Mouse (Mus musculus): Measurements from ENCODE around the gene Slc36a2. TPM values are rescaled to one million over a fixed set of nuclear protein-coding genes. Genes with fewer than 3 reads are reported as not detected.

Gene Slc36a2
- polyA plus RNA-seq, 1 experiment from 2014 or later, result not detected

DNA sequence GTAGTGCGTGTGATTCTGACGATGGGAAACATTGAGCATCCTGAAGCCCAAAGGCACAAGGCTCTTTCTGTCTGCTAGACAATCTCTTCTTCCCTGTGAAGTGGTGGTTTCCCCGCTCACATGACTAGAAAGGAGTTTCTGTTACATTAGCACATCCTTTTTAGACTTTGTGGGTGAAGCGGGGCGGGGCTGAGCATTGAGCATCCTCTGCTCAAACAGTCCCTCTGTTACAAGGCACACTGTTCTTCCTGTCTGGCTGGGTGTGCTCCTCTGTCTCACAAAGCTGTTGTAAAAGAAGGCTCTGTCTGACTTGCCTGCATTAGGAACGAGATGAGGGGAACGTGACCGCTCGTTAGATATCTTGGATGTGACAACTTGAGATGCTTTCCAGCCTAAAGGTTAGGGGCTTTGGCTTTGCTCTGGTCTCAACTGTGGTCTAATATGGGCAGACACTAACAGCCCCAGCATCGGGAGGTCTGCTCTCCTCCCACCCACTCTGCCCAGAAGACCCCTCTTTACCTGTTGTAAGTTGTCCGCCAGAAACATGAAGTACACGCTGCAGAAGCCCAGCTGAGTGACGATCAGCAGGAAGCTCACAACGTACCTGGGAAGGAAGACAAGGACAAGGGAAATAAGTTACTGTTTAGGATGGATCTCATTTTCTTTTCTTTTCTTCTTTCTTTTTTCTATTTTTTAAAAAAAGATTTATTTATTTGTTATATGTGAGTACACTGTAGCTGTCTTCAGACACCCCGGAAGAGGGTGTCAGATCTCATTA, 47.9 kb downstream of the Slc36a2 start:
- no peak overlapping the region for H3K9ac ChIP-seq (ENCODE audit: low read depth, low read length)
- 76% methylated on average over 15 of the region's 15 CpGs for WGBS
- H3K9me3 ChIP-seq (ENCODE audit: control insufficient read depth), result no peaks in the 10 kb centered on the region
- no peaks in the 10 kb centered on the region for H3K36me3 ChIP-seq (ENCODE audit: control insufficient read depth, insufficient read depth)
- no peak for TF ChIP-seq CTCF (IDR thresholded peaks at IDR 0.05; ENCODE audit: low read depth)
- no peak for ATAC-seq
- H3K4me1 ChIP-seq (replicated peaks; ENCODE audit: control insufficient read depth, insufficient read depth, low read length), result no peaks in the 10 kb centered on the region
- H3K4me3 ChIP-seq (ENCODE audit: low read depth, low read length), result no peak overlapping the region
- no peak overlapping the region for H3K27ac ChIP-seq (ENCODE audit: low read depth, low read length)
- no peaks in the 10 kb centered on the region for H3K27me3 ChIP-seq (replicated peaks; ENCODE audit: control insufficient read depth, insufficient read depth, low read length)
- H3K4me2 ChIP-seq (replicated peaks; ENCODE audit: low read depth), result no peak overlapping the region

DNA sequence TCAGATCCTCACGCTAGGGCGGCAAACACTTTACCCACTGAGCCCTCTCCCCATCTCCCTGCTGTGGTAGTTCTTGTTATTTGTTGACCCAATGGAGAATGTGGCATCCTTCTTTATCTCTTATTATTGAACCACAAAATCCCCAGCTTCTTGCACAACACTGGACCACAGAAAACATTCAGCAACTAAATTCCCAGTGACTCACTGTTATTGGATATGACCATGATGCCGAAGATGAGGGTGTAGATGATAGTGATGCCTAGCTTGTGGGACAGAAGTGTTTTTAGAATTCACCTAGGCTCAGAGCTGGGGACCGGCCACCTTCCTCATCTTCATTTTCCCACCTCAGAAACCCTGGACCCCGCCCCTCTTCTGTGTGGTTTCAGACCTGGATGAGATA, 50.0 kb downstream of the Slc36a2 start:
- no peak overlapping the region for H3K27ac ChIP-seq (ENCODE audit: low read depth, low read length)
- H3K4me3 ChIP-seq (ENCODE audit: low read depth, low read length), result no peak overlapping the region
- H3K9me3 ChIP-seq (ENCODE audit: control insufficient read depth), result no peaks in the 10 kb centered on the region
- no peaks in the 10 kb centered on the region for H3K27me3 ChIP-seq (replicated peaks; ENCODE audit: control insufficient read depth, insufficient read depth, low read length)
- WGBS, result 90% methylated on average over 5 of the region's 5 CpGs
- no peak for ATAC-seq
- no peaks in the 10 kb centered on the region for H3K36me3 ChIP-seq (ENCODE audit: control insufficient read depth, insufficient read depth)
- H3K9ac ChIP-seq (ENCODE audit: low read depth, low read length), result no peak overlapping the region
- H3K4me1 ChIP-seq (replicated peaks; ENCODE audit: control insufficient read depth, insufficient read depth, low read length), result no peaks in the 10 kb centered on the region
- H3K4me2 ChIP-seq (replicated peaks; ENCODE audit: low read depth), result no peak overlapping the region
- TF ChIP-seq CTCF (IDR thresholded peaks at IDR 0.05; ENCODE audit: low read depth), result no peak

DNA sequence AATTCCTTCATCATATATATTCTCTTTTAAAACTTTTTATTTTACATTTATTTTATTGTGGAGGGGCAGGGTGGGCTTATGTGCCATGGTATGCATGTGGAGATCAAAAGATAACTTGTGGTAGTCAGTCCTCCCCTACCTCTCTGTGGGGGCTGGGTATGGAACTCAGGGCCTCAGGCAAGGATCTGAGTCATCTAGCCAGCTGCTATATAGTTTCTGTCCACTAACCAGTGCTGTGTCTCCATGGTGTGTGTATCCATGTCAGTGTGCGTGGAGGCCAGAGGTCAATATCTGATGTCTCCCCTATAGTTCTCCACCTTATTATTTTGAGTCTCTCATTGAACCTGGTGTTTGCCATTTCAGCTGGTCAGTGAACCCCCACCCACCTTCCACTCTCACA, 50.5 kb downstream of the Slc36a2 start:
- H3K4me3 ChIP-seq (ENCODE audit: low read depth, low read length), result no peak overlapping the region
- H3K27me3 ChIP-seq (replicated peaks; ENCODE audit: control insufficient read depth, insufficient read depth, low read length), result no peaks in the 10 kb centered on the region
- no peak overlapping the region for H3K27ac ChIP-seq (ENCODE audit: low read depth, low read length)
- H3K9me3 ChIP-seq (ENCODE audit: control insufficient read depth), result no peaks in the 10 kb centered on the region
- no peak overlapping the region for H3K9ac ChIP-seq (ENCODE audit: low read depth, low read length)
- ATAC-seq, result no peak
- H3K4me2 ChIP-seq (replicated peaks; ENCODE audit: low read depth), result no peak overlapping the region
- no peaks in the 10 kb centered on the region for H3K4me1 ChIP-seq (replicated peaks; ENCODE audit: control insufficient read depth, insufficient read depth, low read length)
- no peaks in the 10 kb centered on the region for H3K36me3 ChIP-seq (ENCODE audit: control insufficient read depth, insufficient read depth)
- no peak for TF ChIP-seq CTCF (IDR thresholded peaks at IDR 0.05; ENCODE audit: low read depth)
- 91% methylated on average over 1 of the region's 1 CpGs for WGBS

DNA sequence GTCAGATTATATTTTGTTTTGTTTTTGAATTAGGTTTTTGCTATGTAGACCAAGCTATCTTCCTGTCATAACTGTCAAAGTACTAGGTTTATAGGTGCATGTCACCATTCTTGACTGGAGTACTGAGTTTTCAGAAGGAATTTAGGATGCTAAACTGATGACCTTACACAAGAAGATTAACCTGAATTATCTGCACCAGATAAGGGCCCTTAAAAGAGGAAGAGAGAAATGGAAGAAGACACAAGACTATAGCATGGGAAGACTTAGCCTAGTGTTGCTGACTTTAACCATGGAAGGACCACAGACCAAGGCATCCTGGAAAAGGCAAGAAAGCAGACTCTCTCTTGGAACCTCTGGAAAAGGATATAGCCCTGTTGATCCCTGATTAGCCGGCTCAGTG, 51.7 kb downstream of the Slc36a2 start:
- TF ChIP-seq CTCF (IDR thresholded peaks at IDR 0.05; ENCODE audit: low read depth), result no peak
- H3K27ac ChIP-seq (ENCODE audit: low read depth, low read length), result no peak overlapping the region
- H3K9me3 ChIP-seq (ENCODE audit: control insufficient read depth), result no peaks in the 10 kb centered on the region
- no peak overlapping the region for H3K4me3 ChIP-seq (ENCODE audit: low read depth, low read length)
- no peaks in the 10 kb centered on the region for H3K27me3 ChIP-seq (replicated peaks; ENCODE audit: control insufficient read depth, insufficient read depth, low read length)
- no peak overlapping the region for H3K9ac ChIP-seq (ENCODE audit: low read depth, low read length)
- ATAC-seq, result no peak
- WGBS, result 98% methylated on average over 1 of the region's 1 CpGs
- no peaks in the 10 kb centered on the region for H3K4me1 ChIP-seq (replicated peaks; ENCODE audit: control insufficient read depth, insufficient read depth, low read length)
- no peak overlapping the region for H3K4me2 ChIP-seq (replicated peaks; ENCODE audit: low read depth)
- no peaks in the 10 kb centered on the region for H3K36me3 ChIP-seq (ENCODE audit: control insufficient read depth, insufficient read depth)

DNA sequence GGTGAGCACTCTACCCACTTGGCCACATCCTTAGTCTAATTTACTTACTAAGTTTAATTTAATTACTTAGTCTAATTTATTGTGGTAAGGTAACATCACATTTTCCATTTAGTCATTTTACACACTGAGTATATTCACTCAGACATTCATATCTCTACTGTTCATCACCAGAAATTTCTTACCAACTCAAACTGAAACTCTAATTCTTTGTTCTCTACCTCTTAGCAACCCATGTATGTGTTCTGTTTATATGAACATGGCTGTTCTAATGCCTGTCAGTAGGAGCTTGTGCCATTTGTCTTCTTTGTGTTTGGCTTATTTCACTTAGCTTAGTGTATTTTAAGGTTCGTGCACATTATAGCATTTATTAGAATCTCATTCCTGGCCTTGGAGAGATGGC, 52.9 kb downstream of the Slc36a2 start:
- Histone ChIP-seq H3K9ac (ENCODE audit: low read depth, low read length) (no peak overlapping the region), H3K4me1 (replicated peaks; ENCODE audit: control insufficient read depth, insufficient read depth, low read length) (no peaks in the 10 kb centered on the region), H3K9me3 (ENCODE audit: control insufficient read depth) (no peaks in the 10 kb centered on the region), H3K27ac (ENCODE audit: low read depth, low read length) (no peak overlapping the region), H3K36me3 (ENCODE audit: control insufficient read depth, insufficient read depth) (no peaks in the 10 kb centered on the region), H3K27me3 (replicated peaks; ENCODE audit: control insufficient read depth, insufficient read depth, low read length) (no peaks in the 10 kb centered on the region), H3K4me2 (replicated peaks; ENCODE audit: low read depth) (no peak overlapping the region), H3K4me3 (ENCODE audit: low read depth, low read length) (no peak overlapping the region)
- TF ChIP-seq CTCF (IDR thresholded peaks at IDR 0.05; ENCODE audit: low read depth), result no peak
- ATAC-seq, result no peak
- 65% methylated on average over 1 of the region's 1 CpGs for WGBS

DNA sequence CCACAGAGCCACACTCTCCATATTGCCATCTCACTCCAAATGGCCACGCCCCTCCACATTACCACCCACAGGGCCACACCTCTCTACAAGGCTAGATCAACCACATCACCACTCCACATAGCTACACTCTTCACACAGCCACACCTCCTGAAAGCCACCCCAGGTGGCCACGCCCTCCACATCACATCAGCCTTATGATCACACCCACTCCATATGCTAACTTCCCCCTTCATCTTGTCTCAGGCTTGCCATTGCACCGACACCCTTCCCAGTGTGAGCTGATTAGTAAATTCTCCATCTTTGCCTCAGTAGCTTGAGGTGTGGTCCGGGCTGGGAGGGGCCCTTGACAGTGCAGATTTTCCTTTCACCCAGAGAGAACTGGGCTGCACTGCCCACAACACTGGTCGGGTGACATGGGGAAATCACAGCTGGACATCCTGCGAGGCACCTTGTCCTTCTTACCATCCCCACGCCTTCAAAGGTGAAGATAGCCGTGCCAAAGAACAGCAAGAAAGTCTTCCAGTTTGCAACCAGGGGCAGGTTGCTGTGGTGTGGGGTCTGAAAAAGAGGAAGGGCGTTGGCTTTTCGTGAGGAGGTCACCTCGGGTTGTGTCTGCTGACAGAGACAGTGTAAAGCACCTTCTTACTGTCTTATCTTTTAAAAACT, 53.7 kb downstream of the Slc36a2 start:
- Histone ChIP-seq H3K27ac (ENCODE audit: low read depth, low read length) (no peak overlapping the region), H3K4me3 (ENCODE audit: low read depth, low read length) (no peak overlapping the region), H3K4me2 (replicated peaks; ENCODE audit: low read depth) (no peak overlapping the region), H3K4me1 (replicated peaks; ENCODE audit: control insufficient read depth, insufficient read depth, low read length) (no peaks in the 10 kb centered on the region), H3K36me3 (ENCODE audit: control insufficient read depth, insufficient read depth) (no peaks in the 10 kb centered on the region), H3K9ac (ENCODE audit: low read depth, low read length) (no peak overlapping the region), H3K27me3 (replicated peaks; ENCODE audit: control insufficient read depth, insufficient read depth, low read length) (no peaks in the 10 kb centered on the region), H3K9me3 (ENCODE audit: control insufficient read depth) (no peaks in the 10 kb centered on the region)
- no peak for ATAC-seq
- 85% methylated on average over 11 of the region's 11 CpGs for WGBS
- no peak for TF ChIP-seq CTCF (IDR thresholded peaks at IDR 0.05; ENCODE audit: low read depth)
